Mouse (Mus musculus): ENCODE measurements around the gene Olfr736. TPM values are rescaled to one million over a fixed set of nuclear protein-coding genes. Genes with fewer than 3 reads are reported as not detected.

Olfr736 gene
- polyA plus RNA-seq (2015; fragmentation: Nextera tagmentation; extraction: Ambion mirVana), result not detected in 2 replicates

GRCm38 (mm10) chr14:50380863-50381262 is at the start of gene Olfr736:
Gene Olfr736, plus strand, starts transcription at chr14:50381163.
- Histone ChIP-seq H3K27me3 (no peaks in the 10 kb centered on the region), H3K9me3 (no peaks in the 10 kb centered on the region), H3K9ac (no peak within 1 kb of the TSS), H3K27ac (no peak within 1 kb of the TSS), H3K36me3 (no peaks in the 10 kb centered on the region), H3K4me2 (no peak within 1 kb of the TSS), H3K4me1 (no peaks in the 10 kb centered on the region), H3K4me3 (no peak within 1 kb of the TSS)
- ATAC-seq (ENCODE audit: insufficient number of reproducible peaks, low FRiP score, low TSS enrichment, low read depth), result no peak
- 78% methylated on average over 2 of the region's 2 CpGs for WGBS

DNA sequence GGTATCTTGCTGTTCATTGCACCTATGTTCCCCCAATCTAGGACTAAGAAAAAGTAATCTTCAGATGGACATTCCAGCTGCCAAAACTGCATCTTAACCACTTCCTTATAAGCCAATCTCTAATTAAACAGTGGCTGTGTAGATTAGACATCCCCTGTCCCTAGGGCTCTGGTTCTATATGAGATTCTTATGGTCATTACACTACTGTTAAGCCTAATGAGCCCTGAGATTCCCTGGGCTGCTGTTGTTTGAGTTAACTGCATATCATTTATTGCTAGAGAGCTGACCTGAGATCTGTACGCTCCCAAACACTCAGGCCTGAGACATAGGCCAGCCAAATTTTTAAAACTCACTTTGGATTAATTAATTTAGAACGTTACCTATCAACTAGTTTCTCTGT is 32.2 kb upstream of the Olfr736 start, which contains the start of gene Olfr735:
Olfr735 (minus strand) TSS at position 77 of the 400 bp plus-strand sequence.
- H3K9me3 ChIP-seq, result no peaks in the 10 kb centered on the region
- no peak within 1 kb of the TSS for H3K4me3 ChIP-seq
- no peak within 1 kb of the TSS for H3K27ac ChIP-seq
- H3K4me1 ChIP-seq, result no peaks in the 10 kb centered on the region
- H3K36me3 ChIP-seq, result no peaks in the 10 kb centered on the region
- no peak for ATAC-seq (ENCODE audit: insufficient number of reproducible peaks, low FRiP score, low TSS enrichment, low read depth)
- no peak within 1 kb of the TSS for H3K9ac ChIP-seq
- H3K4me2 ChIP-seq, result no peak within 1 kb of the TSS
- WGBS, result 84% methylated on average over 2 of the region's 2 CpGs
- H3K27me3 ChIP-seq, result no peaks in the 10 kb centered on the region

DNA sequence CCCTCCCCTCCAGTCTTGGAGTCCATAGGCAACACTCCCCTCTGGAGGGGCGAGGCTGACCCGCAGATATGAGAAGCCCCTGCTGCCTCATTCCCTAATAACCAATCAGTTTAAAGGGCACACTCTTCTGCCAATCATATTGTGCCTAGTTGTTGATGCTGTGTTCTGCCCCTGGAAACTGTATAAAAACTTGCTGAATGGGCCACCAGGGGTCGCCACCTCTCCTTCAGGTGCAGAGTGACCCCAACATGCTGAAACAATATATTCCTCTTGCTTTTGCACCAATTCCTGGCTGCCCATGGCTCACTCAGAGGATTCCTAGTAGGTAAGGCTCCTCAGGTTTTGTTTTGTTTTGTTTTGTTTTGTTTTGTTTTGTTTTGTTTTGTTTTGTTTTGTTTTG is 28.5 kb upstream of the Olfr736 start:
- no peak overlapping the region for H3K9ac ChIP-seq
- no peaks in the 10 kb centered on the region for H3K36me3 ChIP-seq
- no peaks in the 10 kb centered on the region for H3K4me1 ChIP-seq
- WGBS, result 41% methylated on average over 3 of the region's 3 CpGs
- ATAC-seq (ENCODE audit: insufficient number of reproducible peaks, low FRiP score, low TSS enrichment, low read depth), result no peak
- no peaks in the 10 kb centered on the region for H3K9me3 ChIP-seq
- no peak overlapping the region for H3K4me3 ChIP-seq
- no peak overlapping the region for H3K27ac ChIP-seq
- H3K4me2 ChIP-seq, result no peak overlapping the region
- no peaks in the 10 kb centered on the region for H3K27me3 ChIP-seq

- H3K36me3 ChIP-seq, result no peaks in the 10 kb centered on the region
- 78% methylated on average over 2 of the region's 2 CpGs for WGBS
- no peak for ATAC-seq (ENCODE audit: insufficient number of reproducible peaks, low FRiP score, low TSS enrichment, low read depth)
Measured at GRCm38 (mm10) chr14:50356725-50357124, 24.2 kb upstream of the Olfr736 start.

DNA sequence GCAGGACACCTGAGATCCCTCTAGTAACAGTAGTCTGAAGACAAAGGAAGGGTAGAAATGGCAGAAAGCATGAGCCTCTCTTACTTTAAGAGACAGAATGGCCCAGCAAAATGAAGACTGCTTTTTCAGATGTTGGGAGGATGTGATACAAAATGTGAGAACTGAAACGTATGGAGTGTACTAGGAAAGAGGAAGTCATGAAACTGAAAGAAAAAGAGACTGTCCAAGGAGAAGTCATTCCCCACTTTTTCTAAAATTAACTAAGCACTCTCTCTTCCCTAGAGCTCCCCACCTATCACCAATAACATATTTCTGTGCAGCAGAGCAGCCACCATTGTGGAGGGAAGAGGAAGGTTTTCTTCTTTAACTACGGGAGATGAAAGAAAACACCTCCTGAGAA is 23.4 kb upstream of the Olfr736 start, which contains the start of gene Tlr11:
Tlr11 (plus strand) TSS at position 322 of the 400 bp plus-strand sequence.
- H3K36me3 ChIP-seq, result no peaks in the 10 kb centered on the region
- no peak for ATAC-seq (ENCODE audit: insufficient number of reproducible peaks, low FRiP score, low TSS enrichment, low read depth)
- no peaks in the 10 kb centered on the region for H3K4me1 ChIP-seq
- no peaks in the 10 kb centered on the region for H3K9me3 ChIP-seq
- no peaks in the 10 kb centered on the region for H3K27me3 ChIP-seq
- 73% methylated on average over 2 of the region's 2 CpGs for WGBS
- H3K4me3 ChIP-seq, result no peak within 1 kb of the TSS
- H3K27ac ChIP-seq, result no peak within 1 kb of the TSS
- no peak within 1 kb of the TSS for H3K9ac ChIP-seq
- no peak within 1 kb of the TSS for H3K4me2 ChIP-seq

More at GRCm38 (mm10) chr14:50356725-50357124, 24.2 kb upstream of the Olfr736 start:
- no peak overlapping the region for H3K4me3 ChIP-seq
- no peaks in the 10 kb centered on the region for H3K4me1 ChIP-seq
- H3K27me3 ChIP-seq, result no peaks in the 10 kb centered on the region
- no peak overlapping the region for H3K4me2 ChIP-seq
- no peaks in the 10 kb centered on the region for H3K9me3 ChIP-seq
- no peak overlapping the region for H3K27ac ChIP-seq
- H3K9ac ChIP-seq, result no peak overlapping the region

GRCm38 (mm10) chr14:50360480-50360879 is 20.5 kb upstream of the Olfr736 start:
- Histone ChIP-seq H3K9ac (no peak overlapping the region), H3K4me2 (no peak overlapping the region), H3K9me3 (no peaks in the 10 kb centered on the region), H3K27ac (no peak overlapping the region), H3K4me1 (no peaks in the 10 kb centered on the region), H3K36me3 (no peaks in the 10 kb centered on the region), H3K4me3 (no peak overlapping the region), H3K27me3 (no peaks in the 10 kb centered on the region)
- WGBS, result 83% methylated on average over 3 of the region's 3 CpGs
- no peak for ATAC-seq (ENCODE audit: insufficient number of reproducible peaks, low FRiP score, low TSS enrichment, low read depth)

DNA sequence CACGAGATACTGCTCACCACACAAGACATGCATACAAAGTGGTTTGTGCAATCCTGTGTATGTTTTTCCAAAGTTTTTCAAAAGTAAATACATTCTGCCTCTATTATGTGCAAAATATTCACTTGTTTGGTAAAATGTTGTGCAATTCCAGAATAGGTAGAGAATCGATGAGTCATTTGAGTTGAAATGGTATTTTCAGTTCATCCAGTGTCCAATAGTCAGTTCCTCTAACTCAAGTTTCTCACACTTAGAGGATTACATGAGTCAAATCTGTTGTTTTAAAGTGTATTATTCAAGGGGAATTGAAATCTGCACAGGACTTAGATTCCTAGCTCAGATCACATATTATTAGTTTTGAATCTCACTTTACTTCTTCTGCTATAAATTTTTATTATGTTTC is 17.4 kb upstream of the Olfr736 start:
- WGBS, result 80% methylated on average over 2 of the region's 2 CpGs

GRCm38 (mm10) chr14:50407268-50407667 is 26.3 kb downstream of the Olfr736 start, which contains the start of gene Olfr738:
Gene Olfr738, plus strand, starts transcription at chr14:50407568.
- Histone ChIP-seq H3K27ac (no peak within 1 kb of the TSS), H3K4me2 (no peak within 1 kb of the TSS), H3K4me1 (no peaks in the 10 kb centered on the region), H3K36me3 (no peaks in the 10 kb centered on the region), H3K9me3 (no peaks in the 10 kb centered on the region), H3K9ac (no peak within 1 kb of the TSS), H3K4me3 (no peak within 1 kb of the TSS), H3K27me3 (no peaks in the 10 kb centered on the region)
- no peak for ATAC-seq (ENCODE audit: insufficient number of reproducible peaks, low FRiP score, low TSS enrichment, low read depth)
- 86% methylated on average over 1 of the region's 1 CpGs for WGBS

More for the DNA sequence above, 17.4 kb upstream of the Olfr736 start:
- H3K9ac ChIP-seq, result no peak overlapping the region
- no peaks in the 10 kb centered on the region for H3K27me3 ChIP-seq
- no peak for ATAC-seq (ENCODE audit: insufficient number of reproducible peaks, low FRiP score, low TSS enrichment, low read depth)
- H3K4me1 ChIP-seq, result no peaks in the 10 kb centered on the region
- no peak overlapping the region for H3K4me2 ChIP-seq
- no peaks in the 10 kb centered on the region for H3K9me3 ChIP-seq
- no peak overlapping the region for H3K4me3 ChIP-seq
- H3K27ac ChIP-seq, result no peak overlapping the region
- no peaks in the 10 kb centered on the region for H3K36me3 ChIP-seq

- 62% methylated on average over 2 of the region's 2 CpGs for WGBS
- ATAC-seq (ENCODE audit: insufficient number of reproducible peaks, low FRiP score, low TSS enrichment, low read depth), result no peak
- no peaks in the 10 kb centered on the region for H3K36me3 ChIP-seq
- no peak within 1 kb of the TSS for H3K4me2 ChIP-seq
- H3K27ac ChIP-seq, result no peak within 1 kb of the TSS
- H3K27me3 ChIP-seq, result no peaks in the 10 kb centered on the region
- no peaks in the 10 kb centered on the region for H3K4me1 ChIP-seq
- no peak within 1 kb of the TSS for H3K9ac ChIP-seq
- H3K9me3 ChIP-seq, result no peaks in the 10 kb centered on the region
- H3K4me3 ChIP-seq, result no peak within 1 kb of the TSS
Measured at GRCm38 (mm10) chr14:50418326-50418725, 37.4 kb downstream of the Olfr736 start, which contains the start of gene Olfr739. Gene Olfr739, plus strand, starts transcription at chr14:50418626.

Other genes starting within 250 kb of the Olfr736 start
- gene Olfr728, start 238.5 kb upstream of the Olfr736 start, polyA plus RNA-seq (2015; fragmentation: Nextera tagmentation; extraction: Ambion mirVana), result not detected in 2 replicates
- gene Olfr729, start 228.3 kb upstream of the Olfr736 start, polyA plus RNA-seq (2015; fragmentation: Nextera tagmentation; extraction: Ambion mirVana), result not detected in 2 replicates
- not detected in 2 replicates for gene Olfr730, start 193.0 kb upstream of the Olfr736 start, polyA plus RNA-seq (2015; fragmentation: Nextera tagmentation; extraction: Ambion mirVana)
- gene Olfr731, start 139.3 kb upstream of the Olfr736 start, polyA plus RNA-seq (2015; fragmentation: Nextera tagmentation; extraction: Ambion mirVana), result not detected in 2 replicates
- not detected in 2 replicates for gene Olfr732, start 97.0 kb upstream of the Olfr736 start, polyA plus RNA-seq (2015; fragmentation: Nextera tagmentation; extraction: Ambion mirVana)
- not detected in 2 replicates for gene Olfr733, start 79.6 kb upstream of the Olfr736 start, polyA plus RNA-seq (2015; fragmentation: Nextera tagmentation; extraction: Ambion mirVana)
- gene Olfr734, start 54.4 kb upstream of the Olfr736 start, polyA plus RNA-seq (2015; fragmentation: Nextera tagmentation; extraction: Ambion mirVana), result not detected in 2 replicates
- not detected in 2 replicates for gene Olfr735, start 32.3 kb upstream of the Olfr736 start, polyA plus RNA-seq (2015; fragmentation: Nextera tagmentation; extraction: Ambion mirVana)
- not detected in 2 replicates for gene Tlr11, start 23.2 kb upstream of the Olfr736 start, polyA plus RNA-seq (2015; fragmentation: Nextera tagmentation; extraction: Ambion mirVana)
- gene Olfr738, start 26.4 kb downstream of the Olfr736 start, polyA plus RNA-seq (2015; fragmentation: Nextera tagmentation; extraction: Ambion mirVana), result not detected in 2 replicates
- gene Olfr739, start 37.5 kb downstream of the Olfr736 start, polyA plus RNA-seq (2015; fragmentation: Nextera tagmentation; extraction: Ambion mirVana), result not detected in 2 replicates
- gene Olfr740, start 64.4 kb downstream of the Olfr736 start, polyA plus RNA-seq (2015; fragmentation: Nextera tagmentation; extraction: Ambion mirVana), result not detected in 2 replicates
- not detected in 2 replicates for gene Olfr741, start 91.6 kb downstream of the Olfr736 start, polyA plus RNA-seq (2015; fragmentation: Nextera tagmentation; extraction: Ambion mirVana)
- gene Olfr742, start 122.4 kb downstream of the Olfr736 start, polyA plus RNA-seq (2015; fragmentation: Nextera tagmentation; extraction: Ambion mirVana), result not detected in 2 replicates
- not detected in 2 replicates for gene Olfr743, start 140.7 kb downstream of the Olfr736 start, polyA plus RNA-seq (2015; fragmentation: Nextera tagmentation; extraction: Ambion mirVana)
- gene Olfr744, start 233.7 kb downstream of the Olfr736 start, polyA plus RNA-seq (2015; fragmentation: Nextera tagmentation; extraction: Ambion mirVana), result not detected in 2 replicates